Mouse (Mus musculus): ENCODE measurements around the gene Pbx2.
"Not testable (repeated sequence)": the region's sequence is repeated elsewhere in the genome, so short reads cannot be mapped to it uniquely, and the experiment has no call there.

Pbx2 gene

DNA sequence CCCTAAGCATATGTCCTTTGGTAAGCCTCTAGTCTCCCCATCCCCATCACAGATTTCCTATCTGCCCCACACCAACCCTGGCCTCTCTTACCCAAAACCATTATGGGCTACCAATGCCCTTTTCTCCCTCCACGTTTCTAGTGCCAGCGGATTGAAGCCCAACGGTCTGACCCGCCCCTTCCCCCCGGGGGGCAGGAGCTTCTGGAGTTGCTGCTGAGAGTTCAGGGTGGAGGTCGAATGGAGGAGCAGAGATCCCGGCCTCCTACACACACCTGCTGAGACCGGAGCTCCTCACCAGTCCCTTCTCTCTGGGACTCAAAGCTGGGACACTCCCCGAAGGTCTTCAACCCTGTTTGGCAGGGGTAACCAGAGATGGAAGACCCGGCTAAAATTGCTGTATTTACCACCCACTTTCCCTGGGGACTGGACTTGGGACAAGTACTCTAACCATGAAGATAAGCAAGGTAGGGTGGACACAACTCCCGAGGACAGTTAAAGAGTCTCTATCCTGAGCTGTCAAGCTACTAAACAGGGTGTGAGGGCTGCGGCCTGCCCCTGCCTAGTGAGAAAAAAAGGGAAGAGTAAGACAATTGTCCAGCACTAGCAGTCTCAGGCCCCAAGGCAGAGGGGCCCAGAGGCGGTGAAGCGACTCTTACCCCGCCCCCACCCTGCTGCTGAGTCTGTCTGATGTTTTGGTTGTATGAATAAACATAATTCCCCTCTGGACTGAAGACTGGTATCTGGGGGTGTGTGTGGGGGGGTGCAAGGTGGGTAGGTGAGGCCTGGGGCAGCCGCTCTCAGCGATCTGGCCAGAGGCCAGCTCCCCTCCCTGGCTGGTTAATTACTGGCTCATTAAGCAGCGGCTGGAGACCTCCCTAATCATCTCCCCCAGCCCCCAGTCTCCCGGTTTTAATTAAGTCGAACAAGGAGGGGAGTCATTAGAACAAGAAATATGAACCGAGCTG, at the start of gene Pbx2:
Gene Pbx2 (plus strand): TSS at position 238 of the 965 bp plus-strand sequence.
- no peak for DNase-seq

DNA sequence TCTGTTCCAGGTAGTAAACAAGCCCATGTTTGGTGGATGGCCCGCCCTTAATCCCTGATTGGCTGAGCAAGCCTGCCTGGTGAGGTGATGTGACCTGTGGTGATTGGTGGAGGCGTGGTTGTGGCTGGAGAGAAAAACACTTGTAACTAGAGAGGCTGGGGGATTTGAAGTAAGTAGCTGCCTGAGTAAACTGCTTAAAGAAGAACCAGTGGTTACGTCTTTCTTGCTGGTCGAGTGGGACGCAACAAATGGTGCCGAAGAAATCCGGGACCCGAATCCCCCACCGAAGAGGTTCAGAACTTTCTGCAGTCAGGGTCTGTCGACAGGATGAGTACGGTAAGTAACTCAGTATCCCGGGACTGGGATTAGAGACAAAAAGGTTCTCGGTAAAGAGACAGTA, 47.5 kb upstream of the Pbx2 start:
- not testable (repeated sequence) for DNase-seq

DNA sequence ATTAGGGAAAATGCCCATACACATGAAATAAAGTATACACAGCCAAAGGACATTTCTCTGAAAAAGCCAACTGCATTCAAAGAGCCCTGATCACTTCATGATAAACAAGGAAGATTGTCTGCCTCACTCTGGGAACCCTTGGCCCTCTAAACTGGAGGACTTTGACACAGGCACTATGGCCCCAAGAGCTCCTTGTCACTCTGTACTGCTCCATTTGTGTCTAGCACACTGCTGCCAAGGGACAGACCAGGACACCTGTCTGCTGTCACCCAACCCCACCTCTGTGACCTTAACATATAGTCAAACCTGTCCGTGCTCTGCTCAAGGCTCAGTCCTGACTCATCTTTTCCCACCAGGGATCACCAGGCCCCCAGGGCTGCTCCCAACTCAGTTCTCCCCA, 44.3 kb upstream of the Pbx2 start:
- no peak for DNase-seq

DNA sequence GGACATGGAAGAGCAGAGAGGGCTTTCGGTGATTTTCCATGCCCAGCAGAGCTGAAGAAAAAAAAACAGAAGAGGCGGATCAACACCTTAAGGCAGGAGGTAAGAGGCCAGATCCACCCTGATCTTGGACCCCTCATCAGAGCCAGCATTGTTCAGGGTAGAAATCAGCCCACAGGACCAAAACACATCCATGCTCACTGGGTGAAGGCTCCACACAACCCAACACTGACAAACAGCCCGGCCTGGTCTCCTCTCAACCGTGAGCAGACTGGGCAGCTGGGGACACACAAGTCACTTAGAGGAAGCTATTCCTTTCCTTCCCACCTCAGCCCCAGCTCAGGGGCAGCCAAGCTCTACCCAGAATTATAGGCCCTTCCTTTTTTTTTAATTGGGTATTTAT, 43.5 kb upstream of the Pbx2 start:
- DNase-seq = no peak

DNA sequence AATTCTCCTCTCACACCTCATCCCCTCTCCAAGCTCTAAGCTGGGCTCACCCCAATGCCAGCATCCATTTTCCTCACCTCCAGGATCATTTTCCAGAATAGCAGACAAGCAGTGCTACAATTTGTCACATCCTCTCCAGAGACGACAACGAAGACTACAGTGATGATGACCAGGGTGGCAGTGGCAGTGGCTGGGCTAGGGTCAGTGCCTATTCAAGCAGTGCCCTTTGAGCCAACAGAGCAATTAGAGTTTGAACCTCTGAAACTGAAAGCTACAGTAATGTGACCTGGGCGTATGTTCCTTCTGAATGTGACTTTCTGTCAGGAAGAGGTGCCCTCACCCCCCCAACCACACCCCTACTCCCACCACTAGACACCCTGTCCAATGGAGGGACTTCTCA, 41.9 kb upstream of the Pbx2 start:
- no peak for DNase-seq

DNA sequence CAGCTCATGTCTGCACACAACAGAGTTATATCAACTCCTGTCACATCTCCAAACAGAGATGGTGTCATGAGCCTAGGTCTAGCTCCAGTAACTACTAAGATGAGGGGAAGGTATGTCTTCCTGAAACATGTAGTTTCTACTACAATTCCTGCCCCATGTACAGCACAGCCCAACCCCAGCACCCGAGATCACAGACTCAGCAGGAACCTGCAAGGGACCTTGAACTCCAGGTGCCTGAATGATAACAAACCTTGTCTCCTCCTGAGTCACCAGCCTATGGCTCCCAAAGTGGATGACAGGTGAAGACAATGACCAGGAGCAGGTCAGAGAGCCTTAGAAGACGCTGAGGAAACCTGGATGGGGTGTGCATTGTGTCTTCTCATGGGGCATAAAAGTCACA, 41.2 kb upstream of the Pbx2 start:
- no peak for DNase-seq

DNA sequence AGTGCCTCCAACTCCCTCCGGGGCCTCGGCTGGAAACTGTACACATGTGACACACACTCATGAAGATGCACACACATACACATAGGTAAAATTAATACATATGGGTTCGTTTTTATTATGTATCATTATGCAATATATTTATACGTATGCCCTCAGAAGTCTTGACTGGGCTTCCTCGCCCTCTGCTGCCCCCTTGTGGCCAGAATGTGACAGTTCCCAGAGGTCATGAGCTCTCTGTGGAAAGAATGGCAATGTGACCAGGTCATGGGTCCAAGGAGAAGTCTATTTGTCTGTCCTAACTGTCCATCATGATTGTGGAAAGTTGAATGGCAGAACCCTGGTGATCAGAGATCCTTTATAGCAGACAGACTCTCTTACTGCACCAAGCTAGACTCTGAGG, 35.6 kb upstream of the Pbx2 start:
- peak; percentile 79 for DNase-seq

DNA sequence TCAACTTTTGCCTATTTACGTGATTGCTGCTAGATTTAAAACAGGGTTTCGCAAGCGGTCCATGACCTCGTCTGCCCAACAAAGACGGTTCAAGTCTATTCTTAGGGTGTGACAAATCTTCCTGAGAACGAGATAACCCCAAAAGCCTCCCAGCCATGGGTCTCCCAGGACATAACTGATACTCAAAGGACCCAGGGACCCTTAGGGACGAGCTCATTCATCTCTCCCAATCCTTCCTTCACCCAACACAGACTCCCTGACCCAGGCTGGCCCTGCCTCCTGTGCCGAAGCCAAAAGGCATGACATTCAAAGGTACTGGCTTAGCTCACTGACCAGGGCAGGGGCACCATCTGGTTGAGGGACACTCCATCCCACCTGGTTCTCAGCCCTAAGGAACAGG, 34.7 kb upstream of the Pbx2 start:
- no peak for DNase-seq

DNA sequence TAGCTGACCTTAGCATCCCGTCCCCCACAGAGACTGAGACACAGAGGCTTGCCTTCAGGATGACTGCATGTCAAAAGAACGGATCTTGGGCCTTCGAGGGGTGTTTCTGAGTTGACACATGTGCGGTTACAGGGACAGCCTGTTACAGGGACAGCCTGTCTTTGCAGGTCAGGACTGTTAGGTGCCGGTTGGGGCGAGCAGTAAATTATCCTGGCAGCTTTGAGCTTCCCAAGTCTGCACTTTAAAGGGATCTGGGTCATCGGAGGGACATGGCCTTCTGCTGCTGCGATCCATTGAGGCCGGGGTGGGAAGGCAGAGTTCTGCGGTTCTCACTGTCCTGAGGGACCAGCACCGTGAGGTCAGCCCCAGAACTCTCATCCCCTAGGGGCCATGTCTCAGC, 33.7 kb upstream of the Pbx2 start:
- DNase-seq = no peak

DNA sequence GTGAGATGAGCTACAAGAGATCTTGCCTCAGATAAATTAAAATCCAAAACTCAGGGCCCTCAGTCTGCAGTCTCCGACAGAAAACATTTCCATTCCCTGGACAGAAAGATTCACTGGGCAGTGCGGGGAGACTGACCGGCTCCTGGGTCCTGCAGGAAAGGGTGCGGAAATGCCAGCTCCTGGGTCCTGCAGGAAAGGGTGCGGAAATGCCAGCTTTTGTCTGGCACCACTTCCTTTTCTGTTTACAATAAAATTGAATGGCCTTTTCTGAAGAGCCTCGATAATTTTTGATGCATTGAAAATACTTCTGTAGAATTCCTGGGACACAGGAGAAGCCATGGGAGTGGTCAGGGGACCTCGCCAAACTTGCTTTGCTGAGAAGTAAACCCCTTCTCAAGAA, 31.9 kb upstream of the Pbx2 start:
- no peak for DNase-seq

DNA sequence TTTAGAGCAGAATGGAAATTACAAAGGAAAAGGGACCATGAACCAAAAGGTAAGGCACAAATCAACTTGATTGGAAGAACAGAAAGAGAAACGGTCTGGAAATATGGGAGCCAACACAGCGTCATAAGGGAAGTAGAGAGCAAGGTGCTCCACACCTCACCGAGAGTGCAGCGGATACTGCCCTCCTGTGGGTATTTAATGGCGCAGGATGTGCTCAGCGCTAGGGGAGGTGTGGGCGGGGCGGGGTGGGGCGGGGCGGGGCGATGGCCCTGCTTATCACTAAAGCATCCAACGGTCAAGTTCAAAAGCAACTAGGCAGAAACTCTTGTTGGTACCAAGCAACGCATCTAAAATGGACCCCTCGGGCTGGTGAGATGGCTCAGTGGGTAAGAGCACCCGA, 31.2 kb upstream of the Pbx2 start:
- DNase-seq = no peak

DNA sequence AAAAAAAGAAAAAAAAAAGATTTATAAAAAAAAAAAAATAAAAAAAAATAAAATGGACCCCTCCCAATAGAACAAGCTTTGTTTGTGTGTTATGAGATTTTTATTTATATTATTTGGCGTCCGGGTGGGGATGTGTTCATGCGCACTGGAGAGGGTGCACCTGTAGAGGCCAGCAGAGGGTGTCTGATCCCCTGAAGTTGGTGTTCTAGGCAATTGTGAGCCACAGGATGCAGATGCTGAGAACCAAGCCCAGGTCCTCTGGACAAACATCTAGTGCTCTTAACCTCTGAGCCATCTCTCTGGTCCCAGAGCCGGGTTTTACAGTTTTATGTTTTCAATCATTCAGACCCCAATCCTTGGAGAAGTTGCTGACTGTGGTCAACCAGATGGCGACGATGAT, 30.6 kb upstream of the Pbx2 start:
- DNase-seq = no peak

DNA sequence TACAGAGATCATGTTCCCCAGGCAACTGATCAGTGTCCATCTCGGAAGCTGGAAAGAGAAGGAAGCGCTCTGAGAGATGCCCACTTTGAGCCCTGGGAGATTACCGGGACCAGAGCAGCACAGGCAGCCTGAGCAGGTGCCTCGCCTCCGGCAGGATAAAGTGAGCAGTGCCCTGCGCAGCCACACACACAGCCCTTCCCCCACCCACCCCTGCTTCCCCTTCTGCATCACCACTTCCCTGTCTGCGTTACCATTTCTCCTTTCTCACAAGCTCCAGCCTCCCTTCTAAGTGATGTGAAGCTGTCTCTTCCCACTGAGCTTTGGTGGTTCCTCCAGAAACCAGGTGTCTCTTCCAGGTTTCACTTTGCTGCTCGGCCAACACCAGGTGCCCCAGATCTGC, 29.9 kb upstream of the Pbx2 start:
- DNase-seq = peak; percentile 44

DNA sequence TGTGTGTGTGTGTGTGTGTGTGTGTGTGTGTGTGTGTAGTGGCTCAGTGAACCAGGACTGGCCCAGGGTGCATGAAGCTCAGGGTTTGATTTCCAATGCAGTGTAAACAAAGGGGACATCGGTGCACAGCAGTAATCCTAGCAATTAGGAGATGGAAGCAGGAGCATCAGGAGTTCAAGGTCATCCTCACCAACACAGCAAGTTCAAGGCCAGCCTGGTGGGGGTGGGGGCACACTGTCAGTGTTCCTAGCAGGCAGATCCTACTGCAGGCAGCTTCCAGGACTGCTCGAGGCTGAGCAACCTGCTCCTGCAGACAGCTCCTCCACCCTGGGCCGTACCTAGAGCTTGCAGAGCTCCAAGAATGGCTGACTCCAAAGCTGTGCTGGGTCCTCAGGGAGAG, 28.5 kb upstream of the Pbx2 start:
- DNase-seq = no peak

DNA sequence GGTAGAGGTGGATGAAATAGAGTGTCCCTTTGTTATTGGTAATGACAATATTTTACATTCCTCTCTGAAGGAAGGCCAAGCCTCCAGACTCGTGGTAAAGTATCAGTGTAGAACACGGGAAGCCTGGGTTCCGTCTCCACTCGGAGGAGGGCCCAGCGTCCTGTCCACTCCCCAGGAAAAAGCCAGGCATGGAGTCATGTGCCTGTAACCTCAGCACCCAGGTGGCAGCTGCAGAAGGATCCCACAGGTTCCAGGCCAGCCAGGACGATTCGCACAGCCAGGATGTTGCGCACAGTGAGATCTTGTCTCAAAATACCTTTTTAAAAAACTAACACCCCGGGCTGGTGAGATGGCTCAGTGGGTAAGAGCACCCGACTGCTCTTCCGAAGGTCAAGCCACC, 27.7 kb upstream of the Pbx2 start:
- DNase-seq = no peak

DNA sequence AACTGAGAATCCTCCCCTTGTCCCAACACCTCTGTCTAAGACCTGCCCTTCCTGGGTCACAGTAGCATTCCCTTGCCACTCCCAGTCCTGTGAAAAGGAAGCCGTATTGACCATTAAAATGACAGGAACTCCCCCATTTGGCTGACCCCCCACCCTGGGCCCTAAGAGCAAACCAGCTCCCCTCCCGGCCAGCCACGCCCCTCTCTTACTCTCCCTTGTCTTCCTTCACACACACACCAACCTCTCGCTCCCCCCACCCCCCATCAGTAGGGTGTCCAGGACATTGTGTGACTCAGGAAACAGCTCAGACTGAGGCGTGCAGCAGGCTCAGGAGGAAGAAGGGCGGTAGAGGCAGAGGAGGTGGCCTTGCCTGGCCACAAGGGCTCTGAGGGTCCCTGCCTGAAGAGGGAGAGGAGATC, 27.1 kb upstream of the Pbx2 start, which contains the start of gene Notch4:
Gene Notch4 (plus strand): TSS at position 266 of the 419 bp plus-strand sequence.
- DNase-seq = peak; percentile 13

DNA sequence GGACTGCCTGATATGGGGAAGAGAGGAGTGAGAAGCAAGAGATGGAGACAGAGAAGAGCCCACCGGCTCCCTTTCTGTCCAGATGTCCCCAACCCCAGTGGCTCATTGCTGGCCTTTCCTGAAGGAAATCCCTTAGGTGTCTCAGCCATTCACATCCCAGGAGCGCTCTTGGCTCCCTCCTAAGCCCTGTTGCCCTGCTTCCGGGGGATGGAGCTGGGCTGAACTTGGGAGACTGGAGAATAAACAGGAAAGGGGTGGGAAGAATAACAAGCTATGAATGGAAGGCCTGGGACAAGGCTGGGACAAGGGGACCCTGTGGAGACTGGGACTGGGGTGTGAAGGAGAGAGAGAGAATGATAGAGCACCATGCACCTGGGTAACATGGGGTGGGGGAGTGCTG, 26.3 kb upstream of the Pbx2 start:
- no peak for DNase-seq

DNA sequence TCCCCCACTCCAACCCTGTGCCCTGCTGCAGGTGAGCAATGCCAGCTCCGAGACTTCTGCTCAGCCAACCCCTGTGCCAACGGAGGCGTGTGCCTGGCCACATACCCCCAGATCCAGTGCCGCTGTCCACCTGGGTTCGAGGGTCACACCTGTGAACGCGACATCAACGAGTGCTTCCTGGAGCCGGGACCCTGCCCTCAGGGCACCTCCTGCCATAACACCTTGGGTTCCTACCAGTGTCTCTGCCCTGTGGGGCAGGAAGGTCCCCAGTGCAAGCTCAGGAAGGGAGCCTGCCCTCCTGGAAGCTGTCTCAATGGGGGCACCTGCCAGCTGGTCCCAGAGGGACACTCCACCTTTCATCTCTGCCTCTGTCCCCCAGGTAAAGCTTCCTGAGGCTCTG, 23.8 kb upstream of the Pbx2 start:
- DNase-seq = no peak

DNA sequence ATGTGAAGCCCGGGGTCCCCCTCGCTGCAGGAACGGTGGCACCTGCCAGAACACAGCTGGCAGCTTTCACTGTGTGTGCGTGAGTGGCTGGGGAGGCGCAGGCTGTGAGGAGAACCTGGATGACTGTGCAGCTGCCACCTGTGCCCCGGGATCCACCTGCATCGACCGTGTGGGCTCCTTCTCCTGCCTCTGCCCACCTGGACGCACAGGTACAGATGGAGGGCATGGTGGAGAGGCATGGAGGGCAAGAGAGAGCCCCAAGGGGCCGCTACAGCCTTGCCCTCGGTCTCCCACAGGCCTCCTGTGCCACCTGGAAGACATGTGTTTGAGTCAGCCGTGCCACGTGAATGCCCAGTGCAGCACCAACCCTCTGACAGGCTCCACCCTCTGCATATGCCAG, 22.6 kb upstream of the Pbx2 start:
- no peak for DNase-seq

DNA sequence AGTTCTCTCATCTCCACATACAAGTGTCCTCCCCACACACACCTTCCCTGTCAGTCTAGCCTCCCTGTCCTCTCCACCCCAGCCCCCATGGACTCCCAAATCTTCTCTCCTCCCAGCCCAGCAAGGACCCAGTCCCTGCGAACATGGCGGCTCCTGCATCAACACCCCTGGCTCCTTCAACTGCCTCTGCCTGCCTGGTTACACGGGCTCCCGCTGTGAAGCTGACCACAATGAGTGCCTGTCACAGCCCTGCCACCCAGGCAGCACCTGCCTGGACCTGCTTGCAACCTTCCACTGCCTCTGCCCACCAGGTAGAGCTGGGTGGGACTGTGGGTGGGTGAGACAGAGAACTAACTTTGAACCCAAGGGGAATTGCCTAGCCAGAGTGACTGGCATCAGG, 21.1 kb upstream of the Pbx2 start:
- DNase-seq = no peak

DNA sequence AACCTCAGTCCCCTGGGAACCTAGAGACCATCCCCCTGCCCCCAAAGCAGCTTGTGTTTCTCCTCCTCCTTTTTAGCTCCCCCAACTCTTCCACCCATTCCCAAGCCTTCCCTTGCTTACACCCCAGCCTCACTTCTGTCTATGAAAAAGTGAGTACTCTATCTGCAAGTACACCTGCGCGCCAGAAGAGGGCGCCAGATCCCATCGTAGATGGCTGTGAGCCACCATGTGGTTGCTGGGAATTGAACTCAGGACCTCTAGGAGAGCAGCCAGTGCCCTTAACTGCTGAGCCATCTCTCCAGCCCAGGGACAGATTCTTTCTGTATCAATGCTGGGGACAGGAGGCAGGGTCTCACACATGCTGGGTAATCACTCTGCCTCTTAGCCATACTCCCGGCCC, 19.2 kb upstream of the Pbx2 start:
- no peak for DNase-seq

DNA sequence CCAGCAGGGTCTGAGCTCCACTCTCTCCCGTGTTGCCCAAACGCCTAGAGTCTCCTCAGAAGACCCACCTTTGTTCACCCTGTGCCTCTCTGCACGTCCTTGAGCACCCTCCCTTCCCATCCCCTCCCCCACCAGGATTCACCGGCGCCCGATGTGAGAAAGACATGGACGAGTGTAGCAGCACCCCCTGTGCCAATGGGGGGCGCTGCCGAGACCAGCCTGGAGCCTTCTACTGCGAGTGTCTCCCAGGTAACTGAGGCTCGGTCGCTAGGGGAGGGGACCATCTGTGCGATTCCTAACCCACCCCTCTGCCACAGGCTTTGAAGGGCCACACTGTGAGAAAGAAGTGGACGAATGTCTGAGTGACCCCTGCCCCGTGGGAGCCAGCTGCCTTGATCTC, 18.7 kb upstream of the Pbx2 start:
- DNase-seq = peak; percentile 46

DNA sequence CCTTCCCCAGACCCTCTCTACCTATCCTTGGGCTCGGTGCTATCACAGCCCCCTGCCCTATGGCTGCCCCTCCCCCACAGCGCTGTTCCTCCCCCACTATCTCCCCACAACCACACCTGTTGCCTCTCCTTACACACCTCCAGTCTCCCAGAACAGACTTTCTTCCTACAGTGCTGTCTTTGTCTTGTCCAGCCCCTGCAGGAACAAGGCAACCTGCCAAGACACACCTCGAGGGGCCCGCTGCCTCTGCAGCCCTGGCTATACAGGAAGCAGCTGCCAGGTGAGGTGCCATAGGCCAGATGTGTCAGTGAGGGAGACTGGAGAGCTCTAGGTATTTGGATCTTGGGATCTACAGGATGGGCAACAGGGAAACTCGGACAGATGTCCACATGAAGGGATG, 14.5 kb upstream of the Pbx2 start:
- no peak for DNase-seq

DNA sequence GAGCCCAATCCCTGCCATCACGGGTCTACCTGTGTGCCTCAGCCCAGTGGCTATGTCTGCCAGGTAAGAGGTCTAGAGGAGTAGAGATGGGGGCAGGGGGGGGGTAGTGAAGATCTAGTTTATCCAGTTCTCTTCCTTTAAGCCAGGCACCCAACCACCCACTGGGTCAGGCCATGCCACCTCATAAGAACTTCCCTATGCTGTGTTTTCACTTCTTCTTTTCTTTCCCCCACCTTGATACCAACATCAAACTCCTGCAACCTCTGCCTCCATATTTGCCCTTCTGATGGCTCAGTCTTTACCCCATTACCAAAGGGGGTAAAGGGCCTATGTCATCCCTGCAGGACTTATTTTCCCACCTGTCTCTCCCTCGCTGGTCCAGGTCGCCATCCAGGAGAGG, 13.0 kb upstream of the Pbx2 start:
- no peak for DNase-seq

DNA sequence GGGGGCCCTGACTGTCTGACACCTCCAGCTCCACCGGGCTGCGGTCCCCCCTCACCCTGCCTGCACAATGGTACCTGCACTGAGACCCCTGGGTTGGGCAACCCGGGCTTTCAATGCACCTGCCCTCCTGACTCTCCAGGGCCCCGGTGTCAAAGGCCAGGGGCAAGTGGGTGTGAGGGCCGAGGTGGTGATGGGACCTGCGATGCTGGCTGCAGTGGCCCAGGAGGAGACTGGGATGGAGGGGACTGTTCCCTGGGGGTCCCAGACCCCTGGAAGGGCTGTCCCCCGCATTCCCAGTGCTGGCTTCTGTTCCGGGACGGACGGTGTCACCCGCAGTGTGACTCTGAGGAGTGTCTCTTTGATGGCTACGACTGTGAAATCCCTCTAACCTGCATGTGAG, 8.5 kb upstream of the Pbx2 start:
- DNase-seq = no peak

Data from retina, postnatal 1 day (tissue).